Mouse (Mus musculus) testis, adult 10 weeks (tissue): Measurements from ENCODE around the gene Rhox4f. TPM values are rescaled to one million over a fixed set of nuclear protein-coding genes. Genes with fewer than 3 reads are reported as not detected.

Experiments used
- polyA plus RNA-seq: library from polyadenylated mRNA; stranded (reverse); fragments of 350-450 nt; fragmentation: Illumina TruSeq; extraction: RNeasy Lipid Tissue Mini Kit (QIAGEN cat#74804); gene quantifications from one replicate; pipeline ENCODE4 v1.2.3, GENCODE M21; 2014; ENCODE audit warnings: low read depth, low replicate concordance

Gene Rhox4f
- not detected for polyA plus RNA-seq

DNA sequence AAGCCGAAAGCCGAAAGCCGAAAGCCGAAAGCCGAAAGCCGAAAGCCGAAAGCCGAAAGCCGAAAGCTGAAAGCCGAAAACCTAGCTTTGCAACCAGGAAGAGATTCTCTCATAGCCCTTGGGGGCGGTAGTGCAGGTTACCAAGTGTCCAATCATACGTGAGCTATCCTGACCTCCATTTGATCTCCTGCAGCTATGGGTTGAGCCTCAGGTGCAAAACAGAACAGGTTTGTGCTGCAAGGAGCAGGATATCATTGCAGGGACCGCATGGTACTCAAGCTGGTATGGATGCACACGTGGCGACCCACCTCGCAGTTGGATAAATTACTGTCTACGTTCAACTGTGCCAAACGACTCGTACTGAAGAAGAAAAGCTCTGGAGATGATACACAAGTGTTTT, at the start of gene Rhox4f:
TSS of gene Rhox4f (minus strand) at position 101 of the 400 bp plus-strand sequence.

DNA sequence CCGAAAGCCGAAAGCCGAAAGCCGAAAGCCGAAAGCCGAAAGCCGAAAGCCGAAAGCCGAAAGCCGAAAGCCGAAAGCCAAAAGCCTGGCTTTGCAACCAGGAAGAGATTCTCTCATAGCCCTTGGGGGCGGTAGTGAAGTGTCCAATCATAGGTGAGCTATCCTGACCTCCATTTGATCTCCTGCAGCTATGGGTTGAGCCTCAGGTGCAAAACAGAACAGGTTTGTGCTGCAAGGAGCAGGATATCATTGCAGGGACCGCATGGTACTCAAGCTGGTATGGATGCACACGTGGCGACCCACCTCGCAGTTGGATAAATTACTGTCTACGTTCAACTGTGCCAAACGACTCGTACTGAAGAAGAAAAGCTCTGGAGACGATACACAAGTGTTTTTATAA, 43.7 kb upstream of the Rhox4f start, which contains the start of gene Rhox4g:
TSS of gene Rhox4g (minus strand) at position 101 of the 400 bp plus-strand sequence.

DNA sequence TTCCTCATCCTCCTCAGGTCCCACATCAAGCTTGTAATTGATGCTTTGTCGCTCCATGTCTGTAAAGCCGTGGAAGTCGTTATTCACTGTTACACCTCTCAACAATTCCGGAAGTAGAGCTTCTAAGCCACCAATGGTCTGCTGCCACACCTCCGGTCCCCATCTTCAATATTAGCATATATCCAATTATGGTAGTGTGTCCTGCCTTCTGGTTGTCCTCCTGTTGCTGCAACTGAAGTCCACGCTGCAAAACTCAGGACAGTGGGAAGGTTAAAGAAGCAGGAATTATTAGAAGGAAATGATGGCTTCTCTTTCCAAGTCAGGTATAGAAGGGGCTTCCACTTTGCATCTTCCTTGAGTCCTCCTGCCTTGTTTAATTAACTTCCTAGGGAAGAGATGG, 35.9 kb upstream of the Rhox4f start, which contains the start of gene Rhox2g:
TSS of gene Rhox2g (minus strand) at position 101 of the 400 bp plus-strand sequence.

DNA sequence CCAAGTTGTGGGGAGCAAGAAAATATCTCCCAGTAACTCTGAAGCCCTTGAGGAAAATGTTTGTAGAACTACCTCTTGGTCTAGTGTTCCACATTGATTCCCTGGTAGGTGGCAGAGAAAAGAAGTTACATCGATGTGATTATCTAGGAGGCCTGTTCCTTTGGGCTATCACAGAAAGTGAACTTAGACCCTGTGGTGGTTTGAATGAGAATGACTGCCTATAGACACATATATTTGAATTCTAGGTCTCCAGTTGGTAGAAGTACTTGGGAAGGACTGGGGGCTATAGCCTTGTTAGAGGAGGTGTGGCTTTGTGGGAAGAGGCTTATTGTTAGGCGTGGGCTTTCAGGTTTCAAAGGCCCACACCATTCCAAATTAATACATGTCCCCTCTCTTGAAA, 21.0 kb upstream of the Rhox4f start, which contains the start of gene Rhox3g:
TSS of gene Rhox3g (minus strand) at position 101 of the 400 bp plus-strand sequence.

DNA sequence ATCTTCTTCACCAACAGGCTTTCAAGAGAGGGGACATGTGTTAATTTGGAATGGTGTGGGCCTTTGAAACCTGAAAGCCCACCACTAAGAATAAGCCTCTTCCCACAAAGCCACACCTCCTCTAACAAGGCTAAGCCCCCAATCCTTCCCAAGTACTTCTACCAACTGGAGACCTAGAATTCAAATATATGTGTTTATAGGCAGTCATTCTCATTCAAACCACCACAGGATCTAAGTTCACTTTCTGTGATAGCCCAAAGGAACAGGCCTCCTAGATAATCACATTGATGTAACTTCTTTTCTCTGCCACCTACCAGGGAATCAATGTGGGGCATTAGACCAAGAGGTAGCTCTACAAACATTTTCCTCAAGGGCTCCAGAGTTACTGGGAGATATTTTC, 26.8 kb downstream of the Rhox4f start, which contains the start of gene Rhox3f:
TSS of gene Rhox3f (plus strand) at position 301 of the 400 bp plus-strand sequence.

DNA sequence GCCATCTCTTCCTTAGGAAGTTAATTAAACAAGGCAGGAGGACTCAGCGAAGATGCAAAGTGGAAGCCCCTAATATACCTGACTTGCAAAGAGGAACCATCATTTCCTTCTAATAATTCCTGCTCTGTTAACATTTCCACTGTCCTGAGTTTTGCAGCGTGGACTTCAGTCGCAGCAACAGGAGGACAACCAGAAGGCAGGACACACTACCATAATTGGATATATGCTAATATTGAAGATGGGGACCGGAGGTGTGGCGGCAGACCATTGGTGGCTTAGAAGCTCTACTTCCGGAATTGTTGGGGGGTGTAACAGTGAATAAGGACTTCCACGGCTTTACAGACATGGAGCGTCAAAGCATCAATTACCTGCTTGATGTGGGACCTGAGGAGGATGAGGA, 36.4 kb downstream of the Rhox4f start, which contains the start of gene Rhox2f:
TSS of gene Rhox2f (plus strand) at position 301 of the 400 bp plus-strand sequence.

DNA sequence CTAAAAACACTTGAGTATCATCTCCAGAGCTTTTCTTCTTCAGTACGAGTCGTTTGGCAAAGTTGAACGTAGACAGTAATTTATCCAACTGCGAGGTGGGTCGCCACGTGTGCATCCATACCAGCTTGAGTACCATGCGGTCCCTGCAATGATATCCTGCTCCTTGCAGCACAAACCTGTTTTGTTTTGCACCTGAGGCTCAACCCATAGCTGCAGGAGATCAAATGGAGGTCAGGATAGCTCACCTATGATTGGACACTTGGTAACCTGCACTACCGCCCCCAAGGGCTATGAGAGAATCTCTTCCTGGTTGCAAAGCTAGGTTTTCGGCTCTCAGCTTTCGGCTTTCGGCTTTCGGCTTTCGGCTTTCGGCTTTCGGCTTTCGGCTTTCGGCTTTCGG, 50.4 kb downstream of the Rhox4f start, which contains the start of gene Rhox4e:
TSS of gene Rhox4e (plus strand) at position 301 of the 400 bp plus-strand sequence.

Other genes with a start within 250 kb of the Rhox4f start
- 2.3 TPM for gene Rhox3a2, start 227.7 kb downstream of the Rhox4f start, polyA plus RNA-seq
- gene Rhox4a2, start 216.9 kb downstream of the Rhox4f start, polyA plus RNA-seq, result not detected
- not detected for gene Rhox2b, start 195.6 kb downstream of the Rhox4f start, polyA plus RNA-seq
- not detected for gene Rhox4b, start 175.2 kb downstream of the Rhox4f start, polyA plus RNA-seq
- gene Rhox2c, start 154.0 kb downstream of the Rhox4f start, polyA plus RNA-seq, result not detected
- gene Rhox3c, start 149.1 kb downstream of the Rhox4f start, polyA plus RNA-seq, result 0.91 TPM
- not detected for gene Rhox4c, start 127.4 kb downstream of the Rhox4f start, polyA plus RNA-seq
- not detected for gene Rhox2d, start 114.3 kb downstream of the Rhox4f start, polyA plus RNA-seq
- gene Rhox4d, start 93.3 kb downstream of the Rhox4f start, polyA plus RNA-seq, result not detected
- 0.59 TPM for gene Rhox2e, start 77.3 kb downstream of the Rhox4f start, polyA plus RNA-seq
- gene Rhox3e, start 65.7 kb downstream of the Rhox4f start, polyA plus RNA-seq, result 0.24 TPM
- gene Rhox4e, start 50.3 kb downstream of the Rhox4f start, polyA plus RNA-seq, result 0.31 TPM
- gene Rhox2f, start 36.3 kb downstream of the Rhox4f start, polyA plus RNA-seq, result not detected
- gene Rhox3f, start 26.7 kb downstream of the Rhox4f start, polyA plus RNA-seq, result 1.3 TPM
- not detected for gene Rhox3g, start 20.9 kb upstream of the Rhox4f start, polyA plus RNA-seq
- gene Rhox2g, start 35.8 kb upstream of the Rhox4f start, polyA plus RNA-seq, result not detected
- gene Rhox4g, start 43.6 kb upstream of the Rhox4f start, polyA plus RNA-seq, result not detected
- 0.70 TPM for gene Rhox3h, start 61.1 kb upstream of the Rhox4f start, polyA plus RNA-seq
- not detected for gene Rhox2h, start 65.6 kb upstream of the Rhox4f start, polyA plus RNA-seq
- 9.8 TPM for gene Rhox5, start 197.1 kb upstream of the Rhox4f start, polyA plus RNA-seq
- gene Rhox6, start 219.2 kb upstream of the Rhox4f start, polyA plus RNA-seq, result not detected
- gene Rhox7a, start 224.0 kb upstream of the Rhox4f start, polyA plus RNA-seq, result not detected